Mouse (Mus musculus) lung, postnatal 0 days (tissue): Measurements from ENCODE around the gene Gm525.

Experiments used
- CTCF ChIP-seq: IDR thresholded peaks from 2 replicates; pipeline ENCODE4 v1.5.1; 2016; ENCODE audit warnings: antibody characterized with exemption, mild to moderate bottlenecking
- EP300 ChIP-seq: IDR thresholded peaks from 2 replicates; pipeline ENCODE4 v1.6.1; 2016; ENCODE audit warnings: antibody characterized with exemption, mild to moderate bottlenecking, control low read depth

DNA sequence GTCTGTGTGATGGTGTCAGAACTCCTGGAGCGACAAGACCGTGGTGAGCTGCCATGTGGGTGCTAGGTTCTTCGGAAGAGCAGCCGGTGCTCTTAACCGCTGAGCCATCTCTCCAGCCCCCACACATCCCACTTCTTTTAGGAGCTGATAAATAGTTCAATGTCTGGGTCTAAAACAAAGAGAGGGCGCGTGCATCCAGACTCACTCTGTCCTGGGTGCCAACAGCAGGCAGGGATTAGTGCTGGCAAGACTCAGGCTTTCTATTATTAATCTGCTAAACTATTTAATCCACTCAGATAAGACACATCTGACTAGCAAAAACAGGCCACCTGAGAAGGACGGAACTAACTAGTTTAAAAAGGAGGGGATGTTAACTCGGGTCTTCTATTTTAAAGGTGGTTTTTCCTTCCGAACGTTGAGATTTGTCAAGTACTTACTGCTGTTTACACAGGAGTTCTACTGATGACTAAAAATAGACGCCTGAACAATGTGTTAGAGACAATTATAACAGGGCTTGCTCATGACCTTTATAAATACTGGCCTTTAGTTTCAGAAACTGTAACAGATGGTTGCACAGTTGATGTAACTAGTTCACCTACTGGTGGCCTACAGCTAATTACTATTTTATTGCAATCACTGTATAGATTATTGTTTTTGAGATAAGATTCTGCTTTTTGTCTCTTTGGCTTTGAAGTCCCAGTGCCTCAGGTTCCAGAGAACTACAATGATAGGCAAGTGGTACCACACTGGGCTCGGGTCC lies 17.5 kb upstream of the Gm525 start:
- TF ChIP-seq CTCF (no peak), EP300 (no peak)
